Mouse (Mus musculus): Measurements from ENCODE around the gene Ap5z1. TPM values are rescaled to one million over a fixed set of nuclear protein-coding genes. Genes with fewer than 3 reads are reported as not detected.

Gene Ap5z1
- polyA plus RNA-seq, 1 experiment = 7.9 TPM

DNA sequence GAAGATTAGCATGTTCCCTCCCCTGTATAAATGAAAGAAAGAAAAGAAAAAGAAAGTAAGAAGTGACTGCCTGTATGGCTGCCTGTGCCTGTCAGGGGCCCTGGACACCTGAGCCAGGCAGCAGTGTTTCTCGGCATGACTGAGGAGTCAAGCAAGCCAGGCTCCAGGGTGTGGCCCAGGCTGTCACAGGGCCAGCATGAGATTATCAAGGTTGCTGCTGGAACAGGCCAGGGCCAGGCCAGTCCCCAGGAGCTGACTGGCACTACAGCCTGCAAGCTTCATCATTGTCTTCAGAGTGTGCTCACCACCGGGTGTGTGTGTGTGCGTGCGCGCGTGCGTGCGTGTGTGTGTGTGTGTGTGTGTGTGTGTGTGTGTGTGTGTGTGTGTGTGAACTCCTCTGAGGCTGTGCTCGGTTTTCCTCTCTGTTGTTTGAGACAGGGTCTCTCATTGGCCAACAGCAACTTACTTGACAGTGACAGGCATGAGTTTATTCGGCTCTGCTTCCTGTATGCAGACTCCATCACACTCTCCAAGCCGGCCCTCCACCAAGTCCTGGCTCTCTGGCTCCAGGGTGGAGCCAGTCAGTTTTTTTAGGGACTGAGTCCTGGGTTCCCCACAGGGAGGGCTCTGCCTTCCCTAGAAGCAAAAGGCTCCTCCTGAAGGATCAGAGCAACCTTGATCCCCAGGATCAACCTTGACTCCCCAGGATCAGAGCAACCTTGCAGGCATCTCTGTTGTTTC is 18.8 kb upstream of the Ap5z1 start:
- H3K27ac ChIP-seq (ENCODE audit: insufficient read depth, low read length) = no peak overlapping the region

DNA sequence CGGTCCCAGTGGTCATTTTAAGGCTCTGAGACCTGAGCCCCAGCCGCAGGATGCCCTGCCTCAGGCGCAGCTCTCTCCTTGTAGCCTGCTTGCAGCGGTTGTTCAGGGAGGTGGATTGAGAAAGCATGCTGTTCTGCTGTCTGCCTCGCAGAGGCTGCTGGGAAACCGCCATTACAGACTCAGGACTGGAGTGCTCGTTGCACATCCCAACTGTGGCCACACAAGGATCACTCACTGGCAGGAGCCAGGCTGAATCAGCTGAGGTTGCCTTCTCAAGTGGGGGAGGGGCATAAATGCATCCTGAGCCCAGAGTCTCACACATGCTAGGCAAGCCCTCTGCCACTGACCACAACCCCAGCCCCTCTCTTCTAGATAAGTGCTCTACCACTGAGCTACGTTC is 18.0 kb upstream of the Ap5z1 start:
- Histone ChIP-seq H3K4me1 (ENCODE audit: control insufficient read depth, insufficient read depth, low read length) (peaks cover 11% of the 10 kb centered on the region), H3K27me3 (ENCODE audit: control insufficient read depth, insufficient read depth, low read length, poor library complexity, severe bottlenecking) (no peaks in the 10 kb centered on the region), H3K27ac (ENCODE audit: insufficient read depth, low read length) (no peak overlapping the region), H3K9me3 (replicated peaks; ENCODE audit: control insufficient read depth, insufficient read depth, low read length, poor library complexity, severe bottlenecking) (no peaks in the 10 kb centered on the region), H3K36me3 (ENCODE audit: control insufficient read depth, insufficient read depth, low read length, poor library complexity, severe bottlenecking) (no peaks in the 10 kb centered on the region), H3K4me3 (ENCODE audit: low read depth, low read length) (no peak overlapping the region), H3K9ac (ENCODE audit: low read depth, poor library complexity, severe bottlenecking) (no peak overlapping the region)
- TF ChIP-seq CTCF (IDR thresholded peaks at IDR 0.05; ENCODE audit: low read depth, low read length) (no peak), EP300 (IDR thresholded peaks at IDR 0.05; ENCODE audit: insufficient read depth, low read depth, low read length) (no peak), POLR2A (IDR thresholded peaks at IDR 0.05; ENCODE audit: insufficient read depth, low read length) (no peak)

More for the DNA sequence above, 18.8 kb upstream of the Ap5z1 start:
- H3K9ac ChIP-seq (ENCODE audit: low read depth, poor library complexity, severe bottlenecking) = no peak overlapping the region
- no peaks in the 10 kb centered on the region for H3K27me3 ChIP-seq (ENCODE audit: control insufficient read depth, insufficient read depth, low read length, poor library complexity, severe bottlenecking)
- H3K4me3 ChIP-seq (ENCODE audit: low read depth, low read length) = no peak overlapping the region
- TF ChIP-seq POLR2A (IDR thresholded peaks at IDR 0.05; ENCODE audit: insufficient read depth, low read length) (no peak), CTCF (IDR thresholded peaks at IDR 0.05; ENCODE audit: low read depth, low read length) (no peak), EP300 (IDR thresholded peaks at IDR 0.05; ENCODE audit: insufficient read depth, low read depth, low read length) (no peak)
- H3K4me1 ChIP-seq (ENCODE audit: control insufficient read depth, insufficient read depth, low read length) = peaks cover 11% of the 10 kb centered on the region
- H3K9me3 ChIP-seq (replicated peaks; ENCODE audit: control insufficient read depth, insufficient read depth, low read length, poor library complexity, severe bottlenecking) = no peaks in the 10 kb centered on the region
- H3K36me3 ChIP-seq (ENCODE audit: control insufficient read depth, insufficient read depth, low read length, poor library complexity, severe bottlenecking) = no peaks in the 10 kb centered on the region

DNA sequence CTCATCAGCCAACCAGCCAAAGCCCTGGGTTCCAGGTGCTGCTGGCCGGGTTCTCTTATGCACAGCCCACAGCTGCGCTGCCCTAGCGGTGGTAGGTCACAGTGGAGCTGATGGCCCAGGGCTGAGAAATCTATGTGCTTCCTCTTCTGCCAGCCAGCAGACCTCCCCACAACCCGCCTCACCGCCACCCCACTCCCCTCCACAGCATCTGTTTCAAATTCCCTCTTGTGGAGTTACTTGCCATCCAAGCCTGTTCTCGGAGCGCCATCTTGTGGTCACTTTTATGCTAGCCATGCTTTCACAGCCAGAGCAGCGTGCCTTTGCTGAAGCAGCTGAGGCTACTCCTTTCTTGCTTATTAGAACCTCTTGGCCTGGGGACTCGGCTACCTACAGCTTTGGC is 15.7 kb upstream of the Ap5z1 start:
- H3K27ac ChIP-seq (ENCODE audit: insufficient read depth, low read length) = no peak overlapping the region
- H3K9me3 ChIP-seq (replicated peaks; ENCODE audit: control insufficient read depth, insufficient read depth, low read length, poor library complexity, severe bottlenecking) = no peaks in the 10 kb centered on the region
- peaks cover 7% of the 10 kb centered on the region for H3K4me1 ChIP-seq (ENCODE audit: control insufficient read depth, insufficient read depth, low read length)
- no peak overlapping the region for H3K4me3 ChIP-seq (ENCODE audit: low read depth, low read length)
- H3K36me3 ChIP-seq (ENCODE audit: control insufficient read depth, insufficient read depth, low read length, poor library complexity, severe bottlenecking) = no peaks in the 10 kb centered on the region
- H3K9ac ChIP-seq (ENCODE audit: low read depth, poor library complexity, severe bottlenecking) = no peak overlapping the region
- TF ChIP-seq POLR2A (IDR thresholded peaks at IDR 0.05; ENCODE audit: insufficient read depth, low read length) (no peak), EP300 (IDR thresholded peaks at IDR 0.05; ENCODE audit: insufficient read depth, low read depth, low read length) (no peak), CTCF (IDR thresholded peaks at IDR 0.05; ENCODE audit: low read depth, low read length) (peak; percentile 92)
- H3K27me3 ChIP-seq (ENCODE audit: control insufficient read depth, insufficient read depth, low read length, poor library complexity, severe bottlenecking) = no peaks in the 10 kb centered on the region

DNA sequence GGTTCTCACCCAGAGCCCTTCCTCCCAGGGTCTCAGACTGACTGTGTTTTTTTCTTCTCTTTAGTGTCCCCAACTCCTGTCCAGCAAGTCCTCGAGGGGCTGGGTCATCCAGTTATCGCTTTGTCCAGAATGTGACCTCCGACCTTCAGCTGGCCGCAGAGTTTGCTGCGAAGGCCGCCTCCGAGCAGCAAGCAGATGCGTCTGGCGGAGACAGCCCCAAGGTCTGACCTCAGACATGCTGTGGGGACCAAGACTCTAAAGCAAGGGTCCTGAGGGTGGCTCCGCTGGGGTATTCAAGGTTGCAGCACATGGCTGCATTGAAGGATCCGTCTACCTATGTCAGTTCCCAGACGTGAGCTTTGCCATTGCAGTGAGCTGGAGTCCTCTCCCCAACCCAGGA is 15.1 kb upstream of the Ap5z1 start:
- H3K9me3 ChIP-seq (replicated peaks; ENCODE audit: control insufficient read depth, insufficient read depth, low read length, poor library complexity, severe bottlenecking) = no peaks in the 10 kb centered on the region
- H3K9ac ChIP-seq (ENCODE audit: low read depth, poor library complexity, severe bottlenecking) = no peak overlapping the region
- no peak overlapping the region for H3K27ac ChIP-seq (ENCODE audit: insufficient read depth, low read length)
- H3K27me3 ChIP-seq (ENCODE audit: control insufficient read depth, insufficient read depth, low read length, poor library complexity, severe bottlenecking) = no peaks in the 10 kb centered on the region
- TF ChIP-seq POLR2A (IDR thresholded peaks at IDR 0.05; ENCODE audit: insufficient read depth, low read length) (no peak), CTCF (IDR thresholded peaks at IDR 0.05; ENCODE audit: low read depth, low read length) (no peak), EP300 (IDR thresholded peaks at IDR 0.05; ENCODE audit: insufficient read depth, low read depth, low read length) (no peak)
- no peaks in the 10 kb centered on the region for H3K36me3 ChIP-seq (ENCODE audit: control insufficient read depth, insufficient read depth, low read length, poor library complexity, severe bottlenecking)
- peaks cover 7% of the 10 kb centered on the region for H3K4me1 ChIP-seq (ENCODE audit: control insufficient read depth, insufficient read depth, low read length)
- H3K4me3 ChIP-seq (ENCODE audit: low read depth, low read length) = no peak overlapping the region

DNA sequence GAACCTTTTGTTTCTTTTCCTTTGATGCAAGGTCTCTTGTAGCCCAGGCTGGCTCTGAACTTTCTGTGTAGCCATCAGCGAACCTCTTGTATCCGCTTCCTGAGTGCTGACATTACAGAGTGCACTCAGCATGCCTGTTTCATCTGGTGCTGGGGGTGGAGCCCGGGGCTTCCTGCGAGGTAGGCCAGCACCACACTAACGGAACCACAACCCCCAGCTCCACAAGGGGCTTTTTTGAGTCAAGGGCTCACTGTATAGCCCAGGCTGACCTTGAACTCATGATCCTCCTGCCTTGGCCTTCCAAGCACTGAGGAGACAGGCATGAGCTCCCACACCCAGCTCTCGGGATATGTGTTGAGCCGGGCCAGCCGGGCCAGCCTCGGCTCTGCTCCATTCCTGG is 12.9 kb upstream of the Ap5z1 start:
- H3K27me3 ChIP-seq (ENCODE audit: control insufficient read depth, insufficient read depth, low read length, poor library complexity, severe bottlenecking) = no peaks in the 10 kb centered on the region
- H3K4me3 ChIP-seq (ENCODE audit: low read depth, low read length) = no peak overlapping the region
- TF ChIP-seq CTCF (IDR thresholded peaks at IDR 0.05; ENCODE audit: low read depth, low read length) (no peak), EP300 (IDR thresholded peaks at IDR 0.05; ENCODE audit: insufficient read depth, low read depth, low read length) (no peak), POLR2A (IDR thresholded peaks at IDR 0.05; ENCODE audit: insufficient read depth, low read length) (no peak)
- H3K4me1 ChIP-seq (ENCODE audit: control insufficient read depth, insufficient read depth, low read length) = peaks cover 2% of the 10 kb centered on the region
- H3K36me3 ChIP-seq (ENCODE audit: control insufficient read depth, insufficient read depth, low read length, poor library complexity, severe bottlenecking) = 0 out of 2 replicates have a peak, but pooled peaks cover 3% of the 10 kb centered on the region
- H3K9ac ChIP-seq (ENCODE audit: low read depth, poor library complexity, severe bottlenecking) = no peak overlapping the region
- H3K9me3 ChIP-seq (replicated peaks; ENCODE audit: control insufficient read depth, insufficient read depth, low read length, poor library complexity, severe bottlenecking) = no peaks in the 10 kb centered on the region
- H3K27ac ChIP-seq (ENCODE audit: insufficient read depth, low read length) = no peak overlapping the region

DNA sequence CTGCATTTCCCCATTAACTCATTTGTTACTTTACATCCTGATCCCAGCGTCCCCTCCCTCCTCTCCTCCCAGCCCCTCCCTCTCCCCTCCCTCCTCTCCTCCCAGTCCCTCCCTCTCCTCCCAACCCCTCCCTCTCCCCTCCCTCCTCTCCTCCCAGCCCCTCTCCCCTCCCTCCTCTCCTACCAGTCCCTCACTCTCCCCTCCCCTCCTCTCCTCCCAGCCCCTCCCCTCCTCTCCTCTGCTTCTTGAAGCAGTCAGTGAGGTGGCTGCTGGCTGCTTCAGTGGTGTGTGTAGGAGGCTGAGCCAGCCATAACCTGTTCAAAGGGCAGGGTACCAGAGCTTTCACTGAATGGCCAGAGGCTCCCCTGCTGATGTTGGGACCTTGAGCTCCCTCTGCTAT is 12.0 kb upstream of the Ap5z1 start:
- Histone ChIP-seq H3K27ac (ENCODE audit: insufficient read depth, low read length) (no peak overlapping the region), H3K9me3 (replicated peaks; ENCODE audit: control insufficient read depth, insufficient read depth, low read length, poor library complexity, severe bottlenecking) (no peaks in the 10 kb centered on the region), H3K27me3 (ENCODE audit: control insufficient read depth, insufficient read depth, low read length, poor library complexity, severe bottlenecking) (no peaks in the 10 kb centered on the region), H3K4me3 (ENCODE audit: low read depth, low read length) (peak overlapping the region; percentile 24; the same call in 1 of the 2 replicates), H3K36me3 (ENCODE audit: control insufficient read depth, insufficient read depth, low read length, poor library complexity, severe bottlenecking) (peaks cover 7% of the 10 kb centered on the region; the same call in 1 of the 2 replicates), H3K9ac (ENCODE audit: low read depth, poor library complexity, severe bottlenecking) (no peak overlapping the region), H3K4me1 (ENCODE audit: control insufficient read depth, insufficient read depth, low read length) (peaks cover 2% of the 10 kb centered on the region)
- TF ChIP-seq EP300 (IDR thresholded peaks at IDR 0.05; ENCODE audit: insufficient read depth, low read depth, low read length) (no peak), POLR2A (IDR thresholded peaks at IDR 0.05; ENCODE audit: insufficient read depth, low read length) (no peak), CTCF (IDR thresholded peaks at IDR 0.05; ENCODE audit: low read depth, low read length) (no peak)
